Mouse (Mus musculus): ENCODE measurements around the gene Slc17a7.
A peak's percentile ranks its signal among the peaks of the same experiment; 100 is the strongest.
"Not testable (repeated sequence)": the region's sequence is repeated elsewhere in the genome, so short reads cannot be mapped to it uniquely, and the experiment has no call there.

The Slc17a7 gene

GRCm38 (mm10) chr7:45163735-45164490, at the start of gene Slc17a7:
Gene Slc17a7, plus strand, starts transcription at chr7:45163949.
- DNase-seq = peak; percentile 84 to 87

GRCm38 (mm10) chr7:45117566-45117965, 46.2 kb upstream of the Slc17a7 start:
- DNase-seq = no peak

- no peak for DNase-seq
These were observed 45.4 kb upstream of the Slc17a7 start for GRCm38 (mm10) chr7:45118336-45118735.

DNA sequence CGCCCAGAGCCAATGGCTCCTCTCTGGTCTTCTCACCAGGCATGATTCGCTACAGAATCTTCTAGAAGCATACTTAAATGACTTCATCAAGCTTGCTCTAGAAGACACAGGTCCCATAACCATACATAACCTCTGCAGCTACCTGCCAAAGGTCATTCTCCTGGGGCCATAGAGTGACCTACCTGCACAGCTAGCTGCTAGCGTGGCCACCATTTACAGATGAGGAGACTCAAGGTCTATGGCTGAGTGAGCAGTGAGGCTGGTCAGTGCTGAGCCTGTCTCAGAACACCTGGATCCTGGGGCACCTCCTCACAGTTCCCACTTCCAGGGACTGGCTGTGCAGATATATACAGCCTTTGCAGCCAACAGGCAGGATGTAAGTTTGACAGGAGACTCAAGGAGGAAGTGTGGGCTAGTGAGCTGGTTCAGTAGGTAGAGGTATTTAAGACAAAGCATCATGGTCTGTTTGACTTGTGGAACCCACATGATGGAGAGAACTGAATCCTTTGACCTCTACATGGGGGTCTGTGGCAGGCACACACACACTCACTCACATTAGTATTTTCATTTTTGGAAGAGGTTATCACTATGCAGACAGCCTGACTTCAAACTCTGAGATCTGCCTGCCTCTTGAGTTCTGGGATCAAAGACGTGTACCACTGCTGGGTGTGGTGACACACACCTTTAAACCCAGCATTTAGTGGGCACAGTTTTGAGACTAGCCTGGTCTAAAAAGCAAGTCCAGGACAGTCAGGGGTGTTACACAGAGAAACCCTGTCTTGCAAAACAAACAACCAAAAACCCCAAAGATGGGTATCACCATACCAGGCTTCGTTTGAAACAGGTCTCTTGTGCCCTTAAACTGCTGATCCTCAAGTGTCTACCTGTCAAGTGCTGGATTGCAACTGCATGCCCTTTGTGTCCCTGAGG, 43.7 kb upstream of the Slc17a7 start:
- no peak for DNase-seq

DNA sequence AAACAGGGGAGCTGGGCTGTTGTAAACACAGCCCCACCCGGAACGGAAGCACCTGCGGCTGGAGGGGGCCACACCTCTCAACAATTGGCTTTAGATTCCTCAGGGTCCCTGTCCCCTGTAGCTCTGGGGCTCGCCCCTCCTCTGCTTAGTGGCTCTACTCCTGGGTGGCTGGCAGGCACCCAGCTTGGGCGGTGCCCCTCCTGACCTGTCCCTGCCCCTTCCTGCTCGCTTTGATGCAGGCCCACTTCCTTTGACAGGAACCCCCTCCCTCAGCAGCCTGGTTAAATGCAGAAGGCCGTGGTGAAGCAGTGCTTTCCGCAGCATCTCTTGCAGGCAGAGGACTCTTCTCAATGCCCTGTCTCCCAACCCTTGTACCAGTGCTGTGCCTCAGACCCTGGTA, 42.3 kb upstream of the Slc17a7 start:
- no peak for DNase-seq

DNA sequence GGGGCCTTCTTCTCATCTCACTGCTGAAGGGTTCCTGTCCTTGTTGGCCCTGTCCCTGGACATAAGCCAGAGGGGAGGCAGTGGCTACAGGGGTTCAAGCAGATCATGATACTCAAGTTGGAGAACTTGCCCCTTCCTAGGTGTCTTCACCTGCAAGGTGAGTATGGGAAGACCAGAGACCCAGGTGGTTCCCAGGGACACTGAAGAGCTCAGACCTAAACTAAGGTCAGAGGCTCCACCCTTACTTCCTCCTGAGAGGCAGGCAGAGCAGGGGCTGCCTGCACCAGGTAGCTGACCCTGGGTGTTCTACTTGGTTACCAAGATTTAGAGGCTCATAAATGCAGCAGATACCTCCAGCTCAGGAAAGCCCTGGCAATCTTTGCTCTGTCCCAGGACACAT, 41.8 kb upstream of the Slc17a7 start:
- no peak for DNase-seq

DNA sequence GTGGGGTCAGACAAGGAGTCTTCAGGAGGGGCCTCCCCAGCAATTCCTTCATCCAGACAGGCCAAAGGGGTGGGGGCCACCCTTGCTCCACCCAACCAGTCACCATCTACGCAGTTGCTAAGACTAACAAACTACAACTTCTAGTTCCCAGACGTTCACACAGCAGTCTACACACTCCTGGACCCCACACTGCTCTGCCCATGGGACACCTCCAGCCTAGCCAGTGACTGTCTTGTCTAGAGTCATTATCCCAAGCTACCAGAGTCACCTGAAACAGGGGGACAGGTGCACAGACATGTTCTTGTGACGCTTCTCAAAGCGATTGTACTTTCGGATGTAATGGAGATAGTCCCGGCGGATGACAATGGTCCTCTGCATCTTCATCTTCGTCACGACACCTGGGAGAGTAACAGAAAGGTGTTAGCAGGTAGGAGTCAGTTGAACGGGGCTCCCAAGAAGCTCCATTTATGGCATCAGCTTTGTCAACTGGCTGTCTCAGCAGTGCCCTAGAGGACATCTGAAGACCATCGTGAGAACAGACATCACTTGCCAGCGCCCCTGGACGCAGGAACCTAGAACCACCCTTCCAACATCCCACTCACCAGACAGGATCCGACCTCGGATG, 41.1 kb upstream of the Slc17a7 start:
- DNase-seq = no peak

- no peak for DNase-seq
These were observed 40.6 kb upstream of the Slc17a7 start for GRCm38 (mm10) chr7:45123186-45123570.

DNA sequence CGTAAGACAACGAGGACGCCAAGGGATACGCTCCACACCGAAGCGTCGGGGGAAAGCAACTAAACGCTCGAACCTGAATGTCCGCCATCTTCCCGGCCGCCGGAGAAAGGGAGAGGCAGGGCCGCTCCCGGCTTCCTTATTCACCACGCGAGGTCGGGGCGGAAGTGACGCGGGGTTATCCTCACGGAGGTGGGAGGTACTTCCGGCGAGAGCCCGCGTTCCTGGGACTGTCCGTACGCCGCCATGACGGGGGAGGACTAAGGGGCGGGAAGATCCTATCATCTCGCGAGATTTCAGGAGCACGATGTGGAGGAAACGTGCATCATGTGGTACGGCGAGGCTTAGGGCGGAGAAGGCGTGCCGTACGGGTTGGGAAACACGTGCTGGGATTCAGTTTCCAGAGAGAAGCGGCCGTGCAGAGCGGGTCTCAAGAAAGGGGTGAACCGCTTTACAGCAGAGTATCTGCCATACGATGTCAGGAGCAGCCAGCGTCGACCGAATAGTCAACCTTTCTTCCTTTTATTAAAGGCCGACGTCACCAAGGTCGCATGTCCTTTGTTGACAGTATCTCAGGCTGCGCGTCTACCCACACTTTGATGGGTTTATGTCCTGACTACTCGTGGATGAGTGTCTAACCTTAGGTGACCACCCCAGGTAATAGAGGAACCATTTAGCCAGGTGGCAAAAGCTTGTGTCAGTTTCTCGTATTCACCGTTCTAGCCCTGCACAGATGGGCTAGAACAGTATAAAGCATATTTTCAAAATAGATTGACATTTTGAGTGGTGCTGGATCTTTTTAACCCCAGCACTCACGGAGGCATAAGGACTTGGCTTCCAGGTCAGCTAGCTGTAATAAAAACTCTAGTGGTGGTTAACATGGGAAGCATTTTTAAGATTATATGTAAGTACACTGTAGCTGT, 39.3 kb upstream of the Slc17a7 start, which contains the start of gene Rps11:
Gene Rps11, minus strand, starts transcription at position 216 of the 920 bp plus-strand sequence.
- DNase-seq = peak; percentile 98 to 99

DNA sequence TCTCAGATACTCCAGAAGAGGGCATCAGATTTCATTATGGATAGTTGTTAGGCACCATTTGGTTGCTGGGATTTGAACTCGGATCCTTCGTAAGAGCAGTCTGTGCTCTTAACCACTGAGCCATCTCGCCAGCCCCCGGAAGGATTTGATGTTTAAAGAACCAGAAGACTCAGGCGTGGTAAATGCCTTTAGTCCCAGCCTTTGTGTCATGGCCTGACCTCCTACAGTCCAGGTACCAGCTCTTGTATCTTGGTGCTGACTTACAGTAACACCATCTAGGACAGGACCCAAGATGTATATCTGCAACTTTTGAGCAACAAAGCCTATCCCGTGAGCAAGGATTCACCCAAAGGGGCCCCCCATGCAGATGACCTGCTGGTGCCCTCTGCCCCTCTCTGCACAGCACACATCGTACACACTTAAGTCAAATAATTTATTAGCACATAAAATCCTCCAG, 38.6 kb upstream of the Slc17a7 start:
- DNase-seq = no peak

GRCm38 (mm10) chr7:45125649-45126048, 38.1 kb upstream of the Slc17a7 start:
- not testable (repeated sequence) for DNase-seq

DNA sequence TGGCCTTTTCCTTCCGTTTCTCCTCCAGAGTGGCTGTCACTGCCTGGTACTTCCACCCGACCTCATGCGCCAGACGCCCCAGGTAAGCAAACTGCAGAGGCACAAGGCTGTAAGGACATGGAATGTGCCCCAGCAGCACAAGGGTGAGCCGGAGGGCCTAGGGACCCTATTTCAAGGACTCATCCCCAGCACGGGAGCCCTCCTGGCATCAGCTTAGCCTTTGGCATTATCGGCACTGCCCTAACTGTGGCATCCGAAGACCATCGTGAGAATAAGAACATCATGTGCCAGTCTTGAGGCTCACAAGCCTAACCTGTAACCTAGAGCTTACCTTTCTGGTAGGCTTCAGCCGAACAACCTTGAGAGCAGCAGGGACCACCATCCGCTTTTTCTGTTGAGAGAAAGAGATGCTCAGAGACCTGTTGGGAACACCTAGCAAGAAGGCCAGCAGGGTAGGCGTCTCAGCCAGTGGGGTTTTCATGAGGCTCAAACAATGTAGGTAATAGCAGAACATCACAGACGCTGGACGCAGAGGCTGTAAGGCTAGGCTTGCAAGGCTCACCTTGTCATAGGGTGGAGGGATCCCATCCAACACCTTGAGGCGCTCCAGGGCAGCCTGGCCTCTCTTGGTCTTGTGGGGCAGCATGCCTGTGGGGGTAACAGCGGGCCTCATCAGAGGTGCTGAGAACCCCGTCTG, 37.5 kb upstream of the Slc17a7 start:
- DNase-seq = no peak

DNA sequence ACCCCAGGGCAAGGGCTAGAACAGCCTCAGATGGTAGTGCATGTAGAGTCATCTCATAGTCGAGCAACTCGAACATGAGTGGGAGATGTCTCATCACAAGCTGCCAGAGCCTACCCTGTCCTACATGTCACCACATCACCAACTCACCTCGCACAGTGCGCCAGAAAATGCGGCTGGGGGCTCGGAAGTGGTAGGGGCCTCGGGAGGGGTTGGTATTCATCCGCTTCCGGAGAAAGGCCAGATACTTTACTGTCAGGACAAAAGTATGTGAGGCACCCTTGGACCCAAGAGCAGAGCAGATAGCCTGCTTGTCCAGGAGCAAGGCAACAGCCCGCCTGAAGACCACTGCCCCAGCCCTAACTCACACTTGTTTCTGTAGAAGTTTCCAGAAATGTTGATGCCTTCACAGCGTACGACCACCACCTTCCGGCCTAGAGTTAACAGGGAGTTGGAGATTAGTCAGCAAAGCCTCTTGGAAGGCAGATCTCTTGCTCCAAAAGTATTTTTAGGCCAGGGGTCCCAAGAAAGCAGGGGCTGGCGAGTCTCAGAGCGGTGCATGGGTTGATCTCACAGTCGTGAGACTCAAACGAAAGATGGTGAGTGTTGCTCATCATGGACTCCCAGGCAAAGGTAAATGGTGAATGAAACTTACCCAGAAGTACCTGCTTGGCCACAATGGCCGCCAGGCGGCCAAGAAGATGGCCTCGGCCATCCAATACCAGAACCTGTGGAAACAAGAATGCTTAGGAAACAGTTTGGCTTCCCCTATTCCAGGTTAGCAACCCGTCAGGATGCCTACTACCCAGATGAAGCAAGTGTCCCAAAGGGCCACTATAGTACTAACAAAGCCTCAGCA, 36.7 kb upstream of the Slc17a7 start:
- no peak for DNase-seq

GRCm38 (mm10) chr7:45127700-45128224, 36.0 kb upstream of the Slc17a7 start:
- no peak for DNase-seq

DNA sequence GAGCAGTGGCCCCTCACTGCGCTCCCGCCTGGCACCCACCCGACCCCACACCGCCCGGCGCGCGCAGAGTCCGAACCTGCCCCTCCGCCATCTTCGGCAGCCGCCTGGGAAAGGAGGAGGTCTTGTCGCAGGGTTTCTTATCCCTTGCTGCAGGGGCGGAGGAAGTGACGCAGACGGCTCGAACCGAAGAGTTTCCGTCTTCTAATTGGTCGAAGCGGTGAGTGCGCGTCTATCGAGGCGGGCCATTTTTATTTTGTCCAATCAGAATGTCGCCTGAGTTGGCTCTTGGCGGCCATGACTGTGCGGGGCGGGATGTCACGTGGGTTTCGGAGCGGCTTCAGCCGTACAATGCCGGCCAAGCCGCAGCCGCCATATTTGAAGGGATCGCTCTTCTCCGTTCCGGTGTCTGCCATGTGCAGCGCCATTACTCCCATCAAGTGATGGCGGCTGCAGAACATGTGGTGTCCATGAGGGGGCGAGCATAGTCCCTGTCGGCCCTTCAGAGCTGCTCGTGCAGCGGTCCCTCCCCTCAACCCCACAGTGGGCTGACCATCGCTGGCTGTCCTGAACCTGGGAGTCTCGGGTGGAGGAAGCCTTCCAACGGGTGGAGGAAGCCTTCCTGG, 35.0 kb upstream of the Slc17a7 start, which contains the start of gene Rpl13a:
Gene Rpl13a, minus strand, starts transcription at position 138 of the 623 bp plus-strand sequence.
- DNase-seq = peak; percentile 98 to 99

GRCm38 (mm10) chr7:45129318-45129717, 34.4 kb upstream of the Slc17a7 start:
- no peak for DNase-seq

GRCm38 (mm10) chr7:45129776-45130512, 33.8 kb upstream of the Slc17a7 start:
- DNase-seq = no peak

- DNase-seq = no peak
These were observed 31.9 kb upstream of the Slc17a7 start for GRCm38 (mm10) chr7:45131850-45132249.

Measured in cerebellum, adult 18-20 months (tissue).